Mouse (Mus musculus) olfactory bulb, adult 2 months (tissue): ENCODE data around the gene Thtpa.

Source experiments
- CTCF ChIP-seq: fragments of 200-500 bp; IDR thresholded peaks from 2 replicates; pipeline ENCODE4 v1.5.1; 2012; ENCODE audit warnings: low read depth, mild to moderate bottlenecking, low read length, moderate library complexity; ENCODE audit not compliant: insufficient read depth
- POLR2A ChIP-seq: fragments of 200-500 bp; IDR thresholded peaks from 2 replicates; pipeline ENCODE4 v1.6.1; 2012; ENCODE audit warnings: mild to moderate bottlenecking, low read depth, low read length, moderate library complexity; ENCODE audit not compliant: insufficient read depth

DNA sequence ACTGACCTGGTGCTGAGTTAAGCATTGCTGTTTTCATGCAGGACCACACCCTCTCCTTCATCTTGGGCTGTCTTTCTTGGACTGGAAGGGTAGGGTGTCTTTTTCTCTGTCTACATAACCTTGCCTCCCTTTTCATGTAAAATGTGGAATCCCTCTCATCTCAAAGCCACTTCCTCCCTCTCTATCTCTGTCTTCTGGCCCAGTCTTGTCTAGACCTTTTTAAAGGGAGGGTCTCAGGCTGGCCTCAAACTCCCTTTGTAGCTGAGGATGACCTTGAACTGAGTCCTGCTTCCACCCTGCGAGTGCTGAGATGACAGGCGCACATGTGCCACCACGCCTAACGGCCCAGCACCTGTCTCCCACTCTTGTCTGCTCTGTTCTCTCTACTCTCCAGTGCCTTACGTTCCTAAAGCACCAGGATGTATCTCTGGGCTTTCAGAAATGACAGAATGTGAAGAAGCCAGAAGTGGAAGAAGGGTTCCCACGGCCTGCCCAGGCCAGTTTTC lies 8.5 kb upstream of the Thtpa start:
- TF ChIP-seq CTCF (no peak), POLR2A (no peak)
